Mouse (Mus musculus) heart, adult 11 months (tissue): Measurements from ENCODE around the gene Umps.

Experiments used
- DNase-seq: peaks from one replicate; pipeline ENCODE4 v3.0.0; 2022

Umps gene

DNA sequence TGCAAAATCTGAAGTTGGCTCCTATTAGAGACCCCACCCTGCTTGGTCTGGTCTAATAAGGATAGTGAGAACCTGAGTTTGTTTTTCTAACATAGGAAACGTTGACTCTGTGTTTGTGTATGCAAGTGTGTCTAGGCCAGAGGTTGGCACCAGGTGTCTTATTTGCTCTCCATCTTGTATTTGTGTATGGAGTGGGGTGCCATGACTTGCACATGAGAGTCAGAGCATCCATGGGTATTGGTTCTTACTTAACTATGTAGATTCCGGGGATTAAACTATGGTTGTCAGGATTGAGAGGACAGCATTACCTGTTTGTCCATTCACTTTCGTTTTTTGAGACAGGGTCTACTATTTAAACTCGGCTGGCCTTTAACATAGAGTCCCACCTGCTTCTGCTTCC lies 13.8 kb downstream of the Umps start:
- DNase-seq: peak; percentile 63

DNA sequence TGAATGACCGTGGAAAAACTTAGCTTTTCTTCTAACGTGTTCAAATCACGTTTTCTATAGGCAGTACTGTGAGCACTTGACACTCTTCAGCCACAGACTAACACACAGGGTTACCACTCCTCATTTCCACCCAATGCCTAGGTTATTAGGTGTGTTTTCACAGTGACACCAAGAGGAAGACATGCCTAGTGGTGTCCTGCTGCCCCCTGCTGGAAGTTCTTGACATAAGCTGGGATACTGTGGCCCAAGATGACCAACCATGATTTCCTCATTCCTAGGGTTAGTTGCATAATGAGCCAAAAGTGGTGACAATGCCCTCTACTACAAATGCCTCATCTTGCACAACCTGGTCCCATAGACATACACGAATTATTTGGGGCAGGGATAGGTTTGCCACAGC lies 16.0 kb downstream of the Umps start:
- peak; percentile 98 for DNase-seq

DNA sequence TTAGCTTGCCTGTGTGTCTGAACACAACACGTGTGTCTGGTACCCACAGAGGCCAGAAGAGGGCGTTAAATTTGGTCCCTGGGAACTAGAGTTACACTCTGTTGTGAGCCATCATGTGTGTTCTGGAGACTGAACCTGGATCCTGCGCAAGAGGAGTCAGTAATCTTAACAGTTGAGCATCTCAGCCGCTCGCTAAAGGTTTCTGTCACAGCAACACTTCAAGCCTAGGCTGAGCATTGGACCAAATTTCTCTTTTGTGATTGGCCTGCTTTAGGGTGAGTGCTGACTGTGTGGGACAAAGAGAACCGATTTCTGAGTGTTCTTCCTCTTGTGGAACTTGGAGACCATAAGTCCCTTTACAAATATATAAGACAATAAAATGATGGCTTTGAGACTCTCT lies 16.5 kb downstream of the Umps start:
- peak; percentile 85 for DNase-seq

DNA sequence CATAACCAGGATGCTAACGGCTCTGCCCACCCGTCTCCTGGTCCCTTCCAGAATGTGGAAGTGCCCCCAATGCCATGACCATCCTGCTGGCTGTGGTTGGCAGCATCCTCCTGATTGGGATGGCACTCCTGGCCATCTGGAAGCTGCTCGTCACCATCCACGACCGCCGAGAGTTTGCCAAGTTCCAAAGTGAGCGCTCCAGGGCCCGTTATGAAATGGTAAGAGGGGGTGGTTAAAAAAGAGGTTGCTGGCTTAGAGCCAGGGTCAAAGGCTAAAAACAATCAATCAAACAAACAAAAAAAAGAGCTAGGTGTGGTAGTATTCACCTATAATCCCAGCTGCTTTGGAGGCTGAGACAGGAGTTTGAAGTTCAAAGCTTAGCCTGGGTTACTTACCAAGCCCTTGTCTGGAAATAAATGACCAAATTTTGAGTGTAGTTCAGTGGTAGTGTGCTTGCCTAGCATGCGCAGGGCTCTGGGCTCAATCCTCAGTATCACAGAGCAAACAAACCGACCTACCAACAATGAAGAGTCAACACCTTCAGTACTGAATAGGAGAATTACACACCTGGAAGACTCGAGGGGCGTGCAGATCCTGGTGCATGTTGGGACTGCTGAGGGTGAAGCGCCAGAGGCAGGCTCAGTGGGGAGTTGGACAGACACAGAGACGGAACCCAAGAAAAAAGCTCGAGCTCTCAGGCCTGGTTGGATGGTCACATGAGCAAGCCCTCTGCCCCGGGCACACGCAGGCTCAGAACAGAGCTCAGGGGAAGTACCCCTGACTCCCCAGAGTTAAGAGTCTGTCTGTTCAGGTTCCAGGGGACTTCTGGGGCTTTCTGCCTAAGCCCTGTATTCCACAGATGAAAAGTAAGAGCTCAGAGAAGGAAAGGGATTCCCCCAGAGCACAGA lies 18.9 kb downstream of the Umps start:
- DNase-seq: peak; percentile 89

DNA sequence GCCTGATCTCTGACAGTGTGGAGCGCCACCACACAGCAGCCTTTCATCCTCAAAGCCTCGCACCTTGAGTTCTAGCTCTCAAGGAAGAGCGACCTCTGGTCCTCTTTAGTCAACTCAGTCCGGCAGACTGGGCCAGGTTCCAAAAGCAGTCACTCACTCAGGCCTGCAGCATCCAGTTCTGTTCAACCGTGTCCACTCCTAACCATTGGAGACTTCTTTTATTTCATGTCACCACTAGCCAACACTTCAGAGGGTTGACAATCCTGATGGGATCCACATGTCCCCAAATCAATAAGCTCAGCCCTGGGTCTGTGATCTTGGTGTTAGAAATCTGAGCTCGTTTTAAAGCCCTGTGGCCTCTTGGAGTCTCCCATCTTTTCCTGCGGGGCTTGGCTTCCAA lies 20.8 kb downstream of the Umps start:
- peak; percentile 88 for DNase-seq

DNA sequence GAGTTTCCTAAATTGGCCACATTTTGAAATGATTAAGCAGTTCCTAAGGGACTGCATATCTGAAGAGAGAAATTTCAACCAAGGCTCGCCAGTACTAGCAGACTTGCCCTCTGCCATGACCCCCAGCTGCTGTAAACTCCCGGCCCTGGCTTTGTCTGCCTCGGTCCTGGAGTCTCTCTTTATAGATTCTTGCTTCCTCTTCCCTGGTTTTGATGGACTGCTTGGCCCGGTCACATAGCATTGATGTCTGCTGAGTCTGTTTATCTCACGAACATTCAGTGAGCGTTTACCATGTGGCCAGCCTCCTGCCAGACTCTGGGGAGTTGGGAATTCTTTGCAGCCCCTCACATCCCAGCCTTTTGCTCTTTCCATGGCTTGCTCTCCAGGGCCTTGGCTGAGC lies 22.1 kb downstream of the Umps start:
- DNase-seq: peak; percentile 96

DNA sequence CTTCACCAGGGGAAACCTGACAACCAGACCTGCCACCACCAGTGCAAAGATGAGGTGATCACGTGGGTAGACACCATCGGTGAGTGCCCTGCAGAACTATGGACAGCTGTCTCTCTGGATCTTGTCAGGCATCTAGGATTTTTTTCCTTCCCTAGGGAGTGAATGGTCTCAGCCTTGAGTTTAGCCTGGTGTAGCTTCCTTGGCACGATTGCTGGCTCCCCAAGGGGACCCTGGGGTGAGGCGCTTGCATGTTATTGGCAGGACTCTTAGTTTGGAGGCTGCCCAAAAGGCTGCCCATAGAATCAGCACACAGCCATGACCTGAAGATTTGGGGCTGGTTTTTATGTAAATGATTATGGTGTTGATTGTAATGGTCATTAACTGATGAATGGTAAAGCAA lies 22.7 kb downstream of the Umps start:
- peak; percentile 91 for DNase-seq

DNA sequence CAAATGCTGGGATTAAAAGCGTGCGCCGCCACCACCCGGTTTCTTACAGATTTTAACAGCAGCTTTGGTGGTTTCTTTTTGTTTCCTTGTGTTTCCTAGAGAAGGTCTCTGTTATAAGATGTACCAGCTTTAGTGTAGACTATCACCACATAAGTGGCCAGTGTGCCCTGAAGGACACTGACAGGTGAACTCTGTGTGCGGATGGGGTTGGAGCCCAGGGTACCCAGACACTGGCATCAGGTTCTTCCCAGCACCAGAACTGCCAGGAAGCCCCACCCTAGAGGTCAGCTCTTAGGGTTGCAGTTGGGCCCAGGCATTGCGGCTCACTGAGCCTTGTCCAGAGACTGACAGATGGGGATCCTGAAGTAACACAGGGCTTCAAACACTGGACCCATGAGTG lies 23.4 kb downstream of the Umps start:
- DNase-seq: no peak

DNA sequence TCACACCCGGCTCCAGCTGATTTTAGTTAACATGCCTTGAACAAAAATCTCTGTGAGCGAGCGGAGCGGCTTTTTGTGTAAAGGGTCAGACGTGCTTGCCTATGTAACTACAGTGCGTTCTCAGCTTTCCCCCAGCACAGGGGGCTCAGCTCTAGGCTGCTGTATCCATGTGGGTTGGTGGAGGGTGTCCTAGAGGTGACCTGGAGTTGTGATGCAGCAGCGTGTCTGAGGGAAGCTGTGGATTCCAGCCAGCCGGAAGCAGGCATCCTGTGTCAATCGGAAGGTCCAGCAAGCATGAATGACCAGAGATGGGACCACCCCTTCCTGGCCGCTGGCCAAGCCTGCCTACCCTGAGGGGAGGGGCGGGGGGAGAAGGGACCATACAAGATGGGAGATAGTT lies 24.5 kb downstream of the Umps start:
- peak; percentile 98 for DNase-seq

DNA sequence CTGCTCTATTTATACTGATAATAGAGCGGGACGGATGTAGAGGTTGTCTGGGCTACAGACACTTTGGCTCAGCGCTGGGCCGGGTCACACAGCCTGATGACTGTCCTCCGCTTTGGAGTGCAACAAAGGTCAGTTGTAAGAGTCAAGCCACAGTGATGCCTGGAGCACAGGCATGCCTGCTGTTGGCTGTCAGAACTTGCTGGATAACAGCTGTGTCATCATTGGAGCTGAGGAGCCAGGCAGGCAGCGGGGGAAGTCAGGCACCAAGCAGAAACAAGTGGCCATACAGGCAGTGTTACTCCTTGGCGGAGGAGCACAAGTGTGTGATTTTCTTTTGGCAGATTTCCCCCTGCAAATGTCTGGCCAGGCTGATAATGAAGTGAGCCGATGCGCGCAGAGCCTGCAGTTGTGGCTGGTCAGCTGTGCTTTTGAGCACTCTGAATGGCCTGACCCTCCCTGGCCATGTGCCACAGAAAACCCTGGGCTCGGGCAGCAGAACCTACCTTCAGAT lies 25.5 kb downstream of the Umps start:
- peak; percentile 98 for DNase-seq

DNA sequence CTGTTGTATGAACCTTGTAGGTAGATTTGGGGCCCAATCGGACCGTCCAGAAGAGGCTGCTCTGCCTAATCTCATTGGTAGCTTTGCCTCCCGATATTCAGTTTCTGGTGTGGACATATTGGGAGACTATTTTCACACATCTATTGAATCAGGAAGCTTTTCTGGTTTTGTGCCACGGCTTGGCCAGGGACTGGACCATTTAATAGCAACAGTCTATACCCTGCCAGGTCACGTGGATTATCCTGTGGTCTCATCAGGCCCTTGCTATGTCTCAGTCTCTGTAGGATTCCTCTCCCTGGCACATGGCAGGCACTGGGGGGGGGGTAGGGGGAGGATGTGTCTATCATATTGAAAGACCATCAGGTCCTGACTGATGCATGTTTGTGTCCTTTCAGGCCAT lies 26.7 kb downstream of the Umps start:
- peak; percentile 92 for DNase-seq

DNA sequence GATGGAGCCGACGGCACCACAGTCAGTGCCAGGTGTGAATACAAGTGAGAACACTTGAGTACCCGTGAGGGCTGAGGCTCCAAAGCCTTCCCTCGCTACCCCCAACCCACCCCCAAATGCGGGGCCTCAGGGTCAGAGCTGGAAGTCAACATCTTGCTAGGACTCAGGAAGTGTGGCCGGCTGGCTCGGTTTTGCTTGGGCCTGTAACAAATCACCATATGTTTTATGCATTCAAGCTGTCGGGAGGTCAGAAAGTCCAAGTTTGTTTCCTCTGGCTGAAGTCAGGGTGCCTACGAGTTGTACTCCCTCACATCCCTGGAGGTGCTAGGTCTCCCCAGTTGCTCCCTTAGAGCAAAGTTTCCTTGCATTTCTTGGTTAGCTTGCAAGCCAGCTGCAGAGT lies 27.2 kb downstream of the Umps start:
- peak; percentile 97 for DNase-seq

DNA sequence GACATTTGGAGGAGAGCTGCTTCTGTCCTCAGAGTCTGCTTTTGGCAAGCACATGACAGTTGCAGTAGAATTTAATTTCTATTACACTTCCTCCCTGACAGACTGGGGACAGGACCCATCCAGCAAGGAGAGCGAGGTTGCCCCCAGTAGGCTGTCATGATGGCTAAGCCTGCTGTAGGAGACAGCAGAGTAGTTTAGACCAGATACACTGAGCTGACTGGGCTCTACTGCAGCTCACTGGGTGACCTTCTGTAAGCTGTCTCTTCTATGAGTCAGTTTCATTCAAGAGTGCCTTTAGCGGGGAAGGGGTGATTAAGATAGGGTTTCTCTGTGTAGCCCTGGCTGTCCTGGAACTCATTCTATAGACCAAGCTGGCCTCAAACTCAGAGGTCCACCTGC lies 27.7 kb downstream of the Umps start:
- DNase-seq: peak; percentile 89

DNA sequence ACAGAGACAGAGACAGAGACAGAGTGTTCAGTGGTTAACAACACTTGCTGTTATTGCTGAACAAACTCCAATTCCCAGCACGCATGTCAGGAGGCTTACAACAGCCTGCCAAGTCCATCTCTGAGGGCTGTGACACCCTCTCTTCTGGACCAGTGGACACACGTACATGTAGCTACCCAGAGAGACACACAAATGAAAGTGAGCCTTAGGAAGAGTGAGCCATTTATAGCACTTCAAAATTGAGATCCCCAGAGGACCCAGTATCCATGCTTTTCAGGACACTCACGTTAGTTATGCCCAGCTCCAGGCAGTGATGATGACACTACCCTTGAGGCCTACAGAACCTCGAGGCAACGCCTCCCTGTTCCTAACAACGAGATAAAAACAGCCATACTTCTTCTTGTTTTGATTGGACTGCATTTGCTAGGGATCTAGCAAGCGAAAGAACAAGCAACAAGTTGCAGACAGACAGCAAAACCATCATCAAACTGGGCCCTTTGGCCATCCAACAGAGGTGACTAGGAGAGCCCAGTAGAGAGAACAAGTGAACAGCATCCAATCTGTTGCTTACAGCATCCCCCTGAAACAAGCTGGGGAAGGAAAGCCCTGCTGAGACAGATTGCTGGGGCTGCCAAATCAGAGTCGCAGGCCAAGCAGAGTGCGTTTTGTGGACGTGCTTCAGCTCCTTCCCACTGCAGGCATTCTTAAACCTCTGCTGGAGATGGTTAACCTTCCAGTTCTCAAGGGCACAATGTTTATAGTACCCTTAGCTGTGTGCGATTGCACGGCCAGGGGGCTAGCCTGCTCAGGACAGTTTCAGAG lies 28.3 kb downstream of the Umps start:
- peak; percentile 94 for DNase-seq

DNA sequence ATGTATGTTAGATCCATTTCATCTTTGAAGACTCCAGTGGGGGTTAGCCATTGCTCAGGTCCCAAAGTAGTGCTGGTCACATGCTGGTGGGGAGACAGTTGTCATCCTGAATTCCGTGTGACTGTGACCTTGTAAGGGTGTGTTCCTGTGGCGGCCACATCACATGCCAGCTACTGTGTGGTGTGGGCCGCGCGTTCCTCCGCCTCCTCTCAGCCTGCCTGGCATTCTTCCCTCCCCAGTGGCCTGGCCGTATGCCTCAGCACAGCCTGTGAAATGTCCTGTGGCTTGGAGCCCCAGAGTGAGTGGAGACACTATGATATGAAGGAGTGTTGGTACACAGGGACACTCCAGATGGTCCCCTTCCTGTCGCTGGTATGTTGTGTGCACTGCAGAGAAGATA lies 29.3 kb downstream of the Umps start:
- DNase-seq: peak; percentile 99

DNA sequence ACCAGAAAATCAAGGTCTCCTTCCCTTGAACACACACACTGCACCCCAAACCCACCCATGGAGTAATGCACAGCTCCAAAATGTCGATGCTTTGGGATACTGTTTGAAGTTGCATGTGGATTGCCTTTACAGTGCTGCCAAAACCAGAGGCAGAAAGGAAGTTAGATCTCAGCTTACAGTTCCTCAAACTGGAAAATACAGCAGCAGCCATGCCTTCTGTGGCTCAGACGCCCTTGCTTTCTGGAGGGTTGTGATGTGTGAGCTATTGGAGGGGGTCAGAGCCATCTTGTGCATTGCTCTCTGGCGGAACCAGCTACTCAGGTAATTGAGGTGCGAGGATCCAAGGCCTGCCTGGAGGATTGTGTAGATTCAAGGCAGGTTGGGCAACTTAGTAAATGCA lies 30.0 kb downstream of the Umps start:
- peak; percentile 90 for DNase-seq

DNA sequence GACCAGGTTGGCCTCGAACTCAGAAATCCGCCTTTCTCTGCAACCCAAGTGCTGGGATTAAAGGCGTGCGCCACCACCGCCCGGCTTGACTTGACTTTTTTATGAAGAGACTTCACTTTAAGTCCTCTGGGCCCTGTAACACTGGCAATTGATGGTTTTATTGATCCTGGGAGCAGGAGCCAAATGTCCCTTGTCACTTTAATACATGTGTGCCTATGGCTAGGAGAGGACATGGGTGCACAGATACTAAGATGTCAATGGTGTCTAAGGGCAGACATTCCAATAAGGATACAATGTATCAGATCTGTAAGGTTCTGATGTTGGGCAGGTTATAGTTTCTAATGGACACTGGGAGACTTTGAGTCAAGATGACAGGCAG lies 31.4 kb downstream of the Umps start:
- DNase-seq: no peak

DNA sequence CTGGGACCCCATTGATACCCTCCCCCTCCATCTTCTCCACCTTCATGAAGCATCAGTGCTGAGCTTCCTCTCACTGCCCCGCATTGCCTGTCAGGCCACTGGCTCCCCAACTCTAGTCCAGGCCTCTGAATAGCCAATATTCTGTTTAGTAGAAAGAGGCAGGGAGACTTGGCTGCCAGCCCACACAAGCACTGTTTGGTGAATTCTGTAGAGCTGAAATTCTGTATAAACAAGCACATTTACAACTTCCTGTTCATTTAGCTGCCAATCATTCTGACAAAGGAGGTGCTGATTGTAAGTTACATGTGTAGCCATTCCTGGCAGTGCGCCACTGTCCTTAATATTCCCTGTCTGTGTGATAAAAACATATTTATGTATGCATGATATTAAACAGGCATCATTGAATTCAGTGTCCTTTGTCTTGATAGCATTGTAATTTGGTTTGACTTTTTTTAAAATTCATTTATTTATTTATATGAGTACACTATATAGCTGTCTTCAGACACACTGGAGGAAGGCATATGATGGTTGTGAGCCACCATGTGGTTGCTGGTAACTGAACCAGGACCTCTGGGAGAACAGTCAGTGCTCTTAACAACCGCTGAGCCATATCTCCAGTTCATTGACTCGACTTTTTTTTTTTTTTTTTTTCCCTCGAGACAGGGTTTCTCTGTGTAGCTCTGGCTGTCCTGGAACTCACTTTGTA lies 32.0 kb downstream of the Umps start:
- peak; percentile 96 for DNase-seq

DNA sequence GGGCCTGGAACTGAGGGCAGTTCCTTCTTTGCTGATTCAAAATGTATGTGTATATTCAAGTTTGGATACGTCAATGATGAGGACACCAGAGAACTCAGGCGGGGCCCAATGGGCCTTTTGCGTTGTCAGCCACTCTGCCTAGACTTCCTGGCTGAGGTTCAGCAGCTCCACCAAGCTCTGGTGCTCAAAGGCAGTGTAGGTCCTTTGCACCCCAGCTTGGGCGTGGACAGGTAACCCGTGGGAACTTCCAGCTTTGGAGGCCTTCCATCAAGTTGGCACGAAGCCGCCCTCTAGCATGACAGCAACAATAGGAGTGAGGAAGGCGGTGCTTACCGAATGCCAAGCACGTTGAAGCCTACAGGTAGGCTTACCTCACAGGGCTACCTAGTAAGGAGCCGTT lies 33.4 kb downstream of the Umps start:
- DNase-seq: peak; percentile 94

DNA sequence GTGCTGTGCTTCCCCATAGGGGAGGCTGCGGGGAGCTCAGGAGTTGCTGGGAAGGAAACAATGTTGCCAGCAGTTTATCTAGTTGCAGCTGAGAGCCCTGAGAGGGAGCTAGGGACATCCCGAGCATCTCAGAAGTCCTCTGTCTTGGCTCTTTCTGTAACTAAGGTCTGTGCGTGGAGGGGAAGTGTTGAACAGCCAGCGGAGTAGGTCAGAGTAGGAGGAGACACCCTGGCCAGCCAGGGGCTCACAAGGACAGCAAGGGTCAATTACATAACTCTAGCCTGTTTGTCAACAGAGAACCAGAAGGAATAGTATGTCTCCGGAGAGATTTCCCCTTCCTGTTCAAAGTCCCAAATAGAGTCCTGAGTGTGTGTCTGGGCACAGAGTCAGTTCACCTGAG lies 34.7 kb downstream of the Umps start:
- peak; percentile 98 for DNase-seq

DNA sequence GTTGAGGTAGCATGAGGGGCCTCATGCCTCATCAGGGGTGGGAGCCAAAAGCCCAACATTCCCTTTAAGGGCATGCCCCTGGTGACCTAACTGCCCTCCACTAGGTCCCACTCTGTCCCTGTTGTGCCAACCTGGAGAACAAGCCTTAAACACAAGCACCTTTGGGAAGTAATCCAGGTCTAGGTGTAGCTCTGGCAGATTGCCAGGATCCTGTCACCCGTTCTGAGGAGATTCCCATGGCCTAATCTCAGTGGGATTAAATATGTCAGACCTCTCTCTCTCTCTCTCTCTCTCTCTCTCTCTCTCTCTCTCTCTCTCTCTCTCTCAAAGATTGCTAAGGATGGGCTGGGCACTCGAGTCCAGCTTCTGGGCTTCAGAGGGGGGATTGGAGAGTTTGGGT lies 35.2 kb downstream of the Umps start:
- peak; percentile 90 for DNase-seq

DNA sequence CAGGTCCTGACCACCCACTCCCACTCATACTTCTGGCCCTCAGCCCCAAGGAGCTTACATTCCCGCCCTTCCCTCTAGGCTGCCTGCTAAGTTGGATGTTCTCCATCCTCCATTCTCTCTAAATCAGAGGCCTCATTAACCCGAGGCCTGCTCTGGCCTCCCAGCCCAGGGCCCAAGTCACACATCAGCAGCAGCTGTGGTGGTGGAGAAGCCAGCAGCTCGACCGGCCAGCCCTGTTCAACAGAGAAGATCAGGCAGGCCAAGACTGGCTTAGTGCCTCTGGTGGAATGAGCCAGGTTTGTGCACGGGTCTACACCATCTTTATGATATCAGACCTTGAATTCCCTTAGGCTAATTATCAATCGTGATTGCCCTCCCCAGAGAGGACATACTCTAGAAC lies 36.1 kb downstream of the Umps start:
- DNase-seq: peak; percentile 98

DNA sequence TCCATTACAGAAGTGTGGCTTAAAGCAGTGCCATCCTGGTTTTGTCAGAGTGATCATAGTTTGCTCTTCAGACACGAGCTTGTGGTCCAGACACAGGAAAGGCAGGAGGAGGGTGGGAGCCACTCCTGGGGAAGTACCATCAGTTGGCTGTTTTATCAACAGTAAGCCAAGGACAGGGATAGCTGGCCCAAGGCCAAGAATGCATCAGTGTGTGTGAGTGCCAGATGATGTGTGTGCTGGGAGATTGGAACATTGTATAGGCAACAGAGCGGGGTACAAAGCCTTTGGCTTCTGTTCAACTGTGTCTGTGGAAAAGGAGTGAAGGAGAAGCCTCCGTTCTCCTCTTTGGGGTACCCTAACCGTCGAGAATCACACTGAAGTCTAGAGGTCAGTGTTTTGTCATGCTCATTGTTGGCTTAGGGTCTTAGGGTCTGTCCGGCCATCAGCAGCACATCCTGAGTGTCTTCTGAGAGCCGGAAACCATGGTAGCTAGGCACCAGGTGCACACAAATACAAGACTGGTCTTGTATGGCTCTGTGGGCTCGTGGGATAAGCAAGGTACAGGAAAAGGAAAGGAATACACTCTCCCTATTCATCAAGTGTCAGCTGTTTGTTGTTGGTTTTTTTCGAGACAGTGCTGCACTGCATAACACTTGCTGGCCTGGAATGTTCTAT lies 37.9 kb downstream of the Umps start:
- peak; percentile 94 for DNase-seq
